Mouse (Mus musculus): ENCODE data around the gene Gm10135.
"Not testable (repeated sequence)": the region's sequence is repeated elsewhere in the genome, so short reads cannot be mapped to it uniquely, and the experiment has no call there.

GRCm38 (mm10) chr5:72998546-72998945 lies 24.0 kb upstream of the Gm10135 start:
- TF ChIP-seq ZNF384 (IDR thresholded peaks at IDR 0.05; ENCODE audit: low read depth, low read length); MAZ (IDR thresholded peaks at IDR 0.05; ENCODE audit: low read depth, low read length); GABPA (IDR thresholded peaks at IDR 0.05; ENCODE audit: insufficient replicate concordance, low read depth, low read length); PAX5 (IDR thresholded peaks at IDR 0.05; ENCODE audit: low read length); CTCF (conservative IDR thresholded peaks at IDR 0.05 in 1 of 2, IDR thresholded peaks at IDR 0.05 in 1 of 2; ENCODE audit: low read depth in 2 of 2, low read length in 2 of 2); POLR2A (IDR thresholded peaks at IDR 0.05; ENCODE audit: low read depth, low read length); MAX (IDR thresholded peaks at IDR 0.05; ENCODE audit: low read length); JUND (conservative IDR thresholded peaks at IDR 0.05; ENCODE audit: low read depth, low read length); USF1 (IDR thresholded peaks at IDR 0.05; ENCODE audit: low read depth, low read length); POLR2AphosphoS2 (IDR thresholded peaks at IDR 0.05; ENCODE audit: low read depth, low read length); TCF12 (IDR thresholded peaks at IDR 0.05; ENCODE audit: low read depth, low read length); HCFC1 (IDR thresholded peaks at IDR 0.05; ENCODE audit: low read depth, low read length); UBTF (IDR thresholded peaks at IDR 0.05; ENCODE audit: low read depth, low read length); RCOR1 (conservative IDR thresholded peaks at IDR 0.05; ENCODE audit: low read depth, low read length): not testable (repeated sequence)
